Mouse (Mus musculus) cerebellum, adult 9-11 months (tissue): ENCODE results near the gene Cysrt1.

Experiments used
- DNase-seq: peaks from one replicate; pipeline ENCODE4 v3.0.0; 2022

The Cysrt1 gene

GRCm38 (mm10) chr2:25234050-25234449, 8.2 kb downstream of the Cysrt1 start, which contains the start of gene Slc34a3:
TSS of gene Slc34a3 (minus strand) at chr2:25234364.
- DNase-seq = no peak

GRCm38 (mm10) chr2:25233421-25233820, 8.8 kb downstream of the Cysrt1 start:
- DNase-seq = no peak

GRCm38 (mm10) chr2:25231038-25231437, 11.2 kb downstream of the Cysrt1 start:
- DNase-seq = no peak

DNA sequence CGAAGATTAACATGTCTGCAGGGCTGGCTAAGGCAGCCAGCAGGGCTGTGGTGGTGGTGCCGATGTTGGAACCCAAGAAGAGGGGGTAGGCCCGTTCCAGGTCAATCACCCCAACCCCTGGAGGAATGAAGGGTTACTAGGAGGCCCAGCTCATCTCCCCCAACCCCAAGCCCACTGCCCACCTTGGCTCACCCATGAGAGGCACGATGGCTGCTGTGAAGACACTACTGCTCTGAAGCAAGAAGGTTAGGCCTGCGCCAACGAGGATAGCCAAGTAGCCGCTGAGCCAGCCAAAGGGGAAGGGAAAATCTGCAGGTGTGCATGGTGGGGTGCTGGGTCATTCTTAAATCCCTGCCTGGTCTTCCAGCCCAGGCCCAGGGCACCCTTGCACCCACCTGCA, 11.7 kb downstream of the Cysrt1 start:
- no peak for DNase-seq

GRCm38 (mm10) chr2:25229582-25229981, 12.7 kb downstream of the Cysrt1 start:
- no peak for DNase-seq

- peak; percentile 70 for DNase-seq
Measured at GRCm38 (mm10) chr2:25228995-25229530, 13.2 kb downstream of the Cysrt1 start.

DNA sequence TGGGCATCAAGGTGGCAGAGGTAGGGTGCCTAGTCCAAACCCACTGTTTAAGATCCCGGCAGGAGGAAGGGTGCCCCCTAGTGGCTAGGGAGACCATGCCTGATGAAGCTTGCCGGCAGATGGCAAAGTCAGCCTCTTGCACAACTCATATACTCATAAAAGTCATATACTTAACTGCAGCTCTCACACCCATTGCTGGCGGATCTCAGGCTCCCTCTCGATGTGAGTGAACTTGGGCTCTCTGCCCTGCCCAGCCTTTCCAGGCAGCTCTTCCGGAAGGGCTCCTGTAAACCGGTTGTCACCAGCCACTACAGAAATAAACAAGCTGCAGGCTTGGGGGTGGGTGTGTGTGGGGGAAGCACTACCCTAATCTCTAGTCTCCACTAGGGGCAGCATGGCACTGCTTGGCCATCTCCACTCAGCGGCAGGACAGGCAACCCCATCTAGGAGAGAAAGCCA, 13.8 kb downstream of the Cysrt1 start:
- DNase-seq = peak; percentile 93

GRCm38 (mm10) chr2:25227406-25227805, 14.8 kb downstream of the Cysrt1 start:
- DNase-seq = no peak

- DNase-seq = peak; percentile 72
Measured at GRCm38 (mm10) chr2:25226864-25227263, 15.4 kb downstream of the Cysrt1 start.

GRCm38 (mm10) chr2:25225811-25226379, 16.4 kb downstream of the Cysrt1 start:
- peak; percentile 45 for DNase-seq

DNA sequence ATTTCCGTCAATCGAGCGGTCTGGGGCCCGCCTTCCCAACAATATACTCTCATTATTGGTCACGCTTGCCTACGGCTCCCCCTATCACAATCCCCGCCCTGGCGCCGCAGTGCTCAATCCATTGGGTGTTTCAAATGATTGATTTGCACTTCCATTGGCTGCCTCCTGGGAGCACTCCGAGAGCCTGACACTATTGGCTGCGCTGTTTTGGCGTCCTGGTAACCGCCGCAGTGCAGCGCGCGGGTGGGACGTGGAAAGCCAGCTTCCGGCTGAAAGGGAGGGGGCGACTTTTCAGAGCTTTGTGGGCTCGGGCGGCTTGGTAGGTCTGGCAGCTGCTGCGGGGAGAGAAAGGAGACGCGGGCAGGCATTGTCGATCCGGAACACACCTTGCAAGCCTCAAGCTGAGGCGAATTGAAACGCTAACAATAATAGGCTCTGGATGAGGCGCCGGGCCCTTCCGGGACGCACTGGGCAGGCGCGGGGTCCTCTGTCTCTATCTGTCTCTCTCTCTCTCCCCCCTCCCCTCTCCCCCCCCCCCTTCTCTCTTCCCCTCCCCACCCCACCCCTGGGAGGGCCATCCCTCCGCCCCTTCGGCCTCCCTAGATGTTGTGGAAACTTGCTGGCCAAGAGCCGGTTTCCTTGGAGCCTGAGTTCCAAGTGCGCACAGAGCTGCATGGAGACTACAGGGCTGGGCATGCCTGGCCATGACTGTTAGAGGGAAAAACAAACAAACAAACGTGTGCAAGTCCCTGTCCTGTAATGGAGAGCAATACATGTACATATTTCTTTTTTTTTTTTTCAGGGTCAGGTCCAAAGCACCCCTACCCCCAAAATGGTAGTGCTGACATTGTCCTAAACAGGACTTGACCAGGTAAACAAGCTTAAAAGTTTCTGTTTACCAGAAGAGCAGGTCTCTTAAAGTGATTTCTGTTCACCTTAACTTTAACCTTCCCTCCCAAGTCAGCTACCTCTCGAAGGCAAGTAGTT, 17.2 kb downstream of the Cysrt1 start:
- DNase-seq = peak; percentile 100

DNA sequence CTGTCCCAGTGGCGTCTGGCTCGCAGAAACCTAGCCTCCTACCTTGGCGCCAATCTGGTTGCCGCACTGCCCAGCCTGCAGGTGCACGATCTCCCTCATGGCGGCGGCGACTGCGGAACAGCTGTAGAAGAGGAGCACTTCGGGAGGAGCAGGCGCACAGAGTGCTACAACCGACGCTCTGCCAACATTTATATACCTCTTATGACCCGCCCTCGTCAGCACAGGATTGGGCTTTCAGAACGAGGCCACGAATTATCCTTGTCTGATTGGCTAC, 17.8 kb downstream of the Cysrt1 start, which contains the start of gene Tubb4b:
Tubb4b (minus strand) TSS at position 211 of the 274 bp plus-strand sequence.
- DNase-seq = no peak

DNA sequence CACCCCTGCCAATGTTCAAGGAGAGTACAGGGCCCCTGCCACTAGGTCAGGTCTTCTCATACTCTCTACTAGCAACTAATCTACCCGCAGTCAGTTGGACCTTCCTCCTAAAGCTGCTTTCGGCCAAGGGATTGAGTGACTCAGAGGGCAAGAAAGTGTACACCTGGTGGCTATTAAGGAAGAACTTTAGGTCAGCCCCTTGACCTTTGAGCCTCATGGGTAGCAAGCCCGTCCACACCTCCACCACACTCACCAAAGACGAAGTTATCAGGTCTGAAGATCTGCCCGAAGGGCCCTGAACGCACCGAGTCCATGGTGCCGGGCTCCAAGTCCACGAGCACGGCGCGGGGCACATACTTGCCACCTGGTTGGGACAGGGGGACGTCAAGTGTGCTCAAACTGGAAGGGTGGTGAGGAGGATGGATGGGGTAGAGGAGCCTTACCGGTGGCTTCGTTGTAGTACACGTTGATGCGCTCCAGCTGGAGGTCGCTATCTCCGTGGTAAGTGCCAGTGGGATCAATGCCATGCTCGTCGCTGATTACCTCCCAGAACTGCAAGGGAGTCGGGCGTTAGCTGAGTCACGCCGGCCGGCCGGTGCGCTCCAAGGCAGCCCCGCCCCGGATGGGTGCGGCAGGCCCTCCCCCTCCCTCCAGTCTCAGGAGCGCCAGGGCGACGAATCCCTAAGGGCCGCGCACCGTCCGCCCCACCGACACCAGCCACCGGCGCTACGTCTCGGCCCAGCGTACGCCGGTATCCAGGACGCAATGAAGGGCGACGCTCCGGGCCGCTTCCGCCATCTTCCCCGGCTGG, 18.4 kb downstream of the Cysrt1 start:
- peak; percentile 86 for DNase-seq

DNA sequence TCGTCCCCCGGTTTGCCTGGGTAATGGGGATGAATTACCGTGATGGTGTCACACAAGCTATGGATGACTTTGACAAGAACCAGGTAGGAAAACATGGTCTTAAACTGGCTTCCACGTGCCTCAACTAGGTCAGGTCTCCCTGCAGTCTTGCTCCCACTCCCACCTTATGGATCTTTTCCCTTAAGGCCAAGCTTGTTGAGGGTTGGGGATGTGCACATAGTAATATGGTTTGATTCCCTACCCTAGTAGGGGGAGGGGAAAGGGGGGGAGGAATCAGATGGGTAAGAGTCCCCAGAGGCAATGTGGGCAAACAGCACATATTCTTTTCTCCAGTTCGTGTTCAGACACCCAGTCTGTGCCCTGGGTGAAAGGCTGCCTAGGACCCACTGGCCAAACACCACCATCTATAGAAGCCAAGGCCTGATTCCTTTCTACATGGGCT, 20.9 kb downstream of the Cysrt1 start:
- DNase-seq = no peak

DNA sequence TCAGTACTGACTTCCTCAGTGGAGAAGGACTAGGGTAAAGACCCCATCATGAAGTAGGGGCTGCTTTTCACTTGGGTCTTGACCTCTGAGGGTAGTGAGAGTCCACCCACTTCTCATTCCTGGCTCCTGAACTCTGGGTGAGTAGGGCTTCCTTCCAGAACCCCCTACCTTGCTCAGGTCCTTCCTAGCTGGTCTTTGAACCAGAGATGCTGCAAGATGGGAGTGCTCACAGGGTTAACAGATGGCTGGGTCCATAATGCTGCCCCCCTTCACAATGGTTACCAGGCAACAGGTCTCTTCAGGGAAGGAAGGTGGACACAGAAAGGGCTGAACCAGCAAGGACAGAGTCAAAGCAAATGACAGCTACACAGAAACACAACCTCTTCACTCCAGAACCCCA, 23.8 kb downstream of the Cysrt1 start, which contains the start of gene Fam166a:
Fam166a (plus strand) TSS at position 301 of the 400 bp plus-strand sequence.
- no peak for DNase-seq

- no peak for DNase-seq
Measured at GRCm38 (mm10) chr2:25217666-25218065, 24.6 kb downstream of the Cysrt1 start.

GRCm38 (mm10) chr2:25214444-25214843, 27.8 kb downstream of the Cysrt1 start, which contains the start of gene Stpg3:
TSS of gene Stpg3 (minus strand) at chr2:25214637.
- DNase-seq = no peak

- DNase-seq = no peak
Measured at GRCm38 (mm10) chr2:25213266-25213865, 28.9 kb downstream of the Cysrt1 start.

DNA sequence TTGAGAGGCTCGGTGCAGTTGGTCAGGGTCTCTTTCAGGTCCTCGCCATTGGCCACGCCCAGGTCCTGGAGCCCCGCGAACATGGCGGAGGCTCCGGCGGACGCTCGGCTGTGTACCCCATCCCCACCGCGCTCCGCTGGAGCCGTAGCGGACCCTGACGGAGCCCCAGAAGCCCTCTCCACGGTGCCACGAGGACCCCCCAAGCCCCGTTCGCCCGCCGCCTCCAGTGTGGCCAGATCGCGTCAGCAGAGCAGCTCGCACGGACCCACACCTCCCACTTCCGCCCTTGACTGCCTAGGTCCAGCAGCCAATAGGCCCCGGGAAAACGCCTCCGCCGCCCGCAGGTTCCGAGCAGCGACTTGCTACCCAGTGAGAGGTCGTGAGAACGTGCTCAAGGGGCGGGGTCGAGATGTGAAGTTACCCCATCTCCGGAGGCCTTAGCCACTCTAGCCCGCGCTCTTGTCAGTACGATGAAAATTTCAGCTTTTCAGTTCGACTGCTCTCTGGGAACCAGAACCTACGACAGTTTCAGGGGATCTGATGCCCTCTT, 31.1 kb downstream of the Cysrt1 start, which contains the start of gene Nelfb:
Nelfb (minus strand) TSS at position 369 of the 550 bp plus-strand sequence.
- DNase-seq = peak; percentile 87

- DNase-seq = no peak
Measured at GRCm38 (mm10) chr2:25210686-25211085, 31.6 kb downstream of the Cysrt1 start.

DNA sequence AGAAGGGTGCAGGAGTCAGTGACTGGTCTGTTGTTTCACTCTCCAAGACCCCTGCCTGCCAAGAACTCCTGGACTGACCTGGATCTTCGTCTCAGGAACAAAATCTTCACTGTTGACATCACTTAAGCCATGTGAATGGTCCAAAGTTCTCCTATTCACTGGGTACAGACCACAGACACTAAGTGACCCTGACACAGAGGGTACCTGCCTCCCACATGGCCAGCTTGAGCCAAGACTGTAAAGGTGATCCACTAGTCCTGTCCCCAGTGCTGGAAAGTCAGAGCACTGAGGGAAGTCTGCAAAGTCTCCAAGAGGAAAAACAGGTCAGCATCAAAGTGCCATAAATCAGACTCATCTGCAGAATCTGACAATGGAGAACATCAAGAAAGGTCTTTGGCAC, 34.7 kb downstream of the Cysrt1 start:
- DNase-seq = no peak
